Mouse (Mus musculus): Measurements from ENCODE around the gene Cks1b.
"Not testable (repeated sequence)": the region's sequence is repeated elsewhere in the genome, so short reads cannot be mapped to it uniquely, and the experiment has no call there.

Cks1b gene

DNA sequence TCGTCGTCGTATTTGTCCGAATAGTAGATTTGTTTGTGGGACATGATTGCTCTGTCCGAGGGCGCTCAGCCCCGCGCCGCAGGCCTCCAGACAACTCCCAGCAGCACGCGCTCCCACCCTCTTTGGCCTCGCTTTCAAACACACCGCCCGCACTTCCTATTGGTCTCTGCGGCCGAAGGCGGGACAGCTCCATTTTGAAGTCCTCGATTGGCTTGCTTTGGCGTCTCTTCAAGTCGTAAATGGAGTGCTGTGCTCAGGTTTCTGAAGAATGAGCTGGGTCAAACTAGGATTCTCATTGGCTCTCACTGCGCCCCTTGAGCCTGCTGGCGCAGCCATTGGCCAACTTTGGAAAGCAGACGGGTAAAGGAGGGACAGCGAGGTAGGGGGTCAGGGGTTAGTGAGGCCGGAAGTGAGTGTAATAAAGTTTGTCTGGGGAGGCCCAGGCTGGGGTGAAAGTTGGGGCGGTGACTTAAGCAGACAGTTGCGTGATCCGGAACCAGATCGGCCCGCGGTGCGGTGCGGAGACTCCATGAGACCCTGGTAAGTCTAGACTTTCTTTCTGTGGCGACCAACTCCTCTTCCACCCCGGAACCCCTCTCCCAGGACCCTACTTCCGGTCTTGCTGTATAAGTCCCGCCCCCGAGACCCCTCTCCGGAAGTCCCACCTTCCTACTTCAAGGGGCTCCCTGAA, at the start of gene Cks1b, which contains the start of gene Shc1:
TSS of gene Cks1b (minus strand) at position 214 of the 691 bp plus-strand sequence.
TSS of gene Shc1 (plus strand) at position 274 of the 691 bp plus-strand sequence.
- in situ Hi-C loops (cut with MboI, MseI): no loop called here

DNA sequence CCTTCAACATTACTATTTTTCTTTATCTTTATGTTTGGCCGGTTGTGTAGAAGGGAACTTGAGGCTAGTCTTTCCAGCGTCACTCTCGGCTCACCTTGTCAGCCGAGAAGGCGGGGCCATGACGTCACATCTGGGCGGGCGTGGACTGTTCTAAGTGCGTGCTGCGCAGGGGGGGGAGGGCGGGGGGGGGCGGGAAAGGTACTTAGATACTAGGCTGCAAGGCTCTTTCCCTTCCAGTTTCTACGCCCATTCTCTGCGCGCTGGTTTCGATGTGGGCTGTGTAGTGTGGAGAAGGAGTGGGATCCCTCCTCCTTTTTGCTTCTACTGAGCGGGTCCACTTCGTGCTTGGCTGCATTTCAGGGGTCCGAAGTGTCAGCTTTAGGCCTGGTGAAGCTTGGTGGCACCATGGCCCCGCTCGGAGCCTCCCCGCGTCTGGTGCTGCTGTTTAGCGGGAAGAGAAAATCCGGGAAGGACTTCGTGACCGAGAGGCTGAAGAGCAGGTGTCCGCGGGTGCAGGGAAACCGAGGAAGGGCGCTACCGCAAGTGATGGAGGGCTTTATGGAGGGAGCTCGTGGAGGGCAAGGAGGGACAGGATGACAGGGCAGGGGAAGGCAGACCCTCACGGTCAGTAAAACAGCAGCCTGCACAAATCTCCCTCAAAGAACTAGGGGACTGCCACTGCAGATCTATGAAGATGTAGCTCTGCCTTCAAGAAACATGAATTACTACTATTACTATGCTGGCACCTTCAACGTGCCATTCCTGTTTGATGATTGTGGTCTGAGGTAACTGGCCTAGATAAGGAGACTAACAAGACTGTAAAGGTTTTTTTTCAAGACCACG, 41.0 kb upstream of the Cks1b start:
- in situ Hi-C loops (cut with MboI, MseI): no loop called here

DNA sequence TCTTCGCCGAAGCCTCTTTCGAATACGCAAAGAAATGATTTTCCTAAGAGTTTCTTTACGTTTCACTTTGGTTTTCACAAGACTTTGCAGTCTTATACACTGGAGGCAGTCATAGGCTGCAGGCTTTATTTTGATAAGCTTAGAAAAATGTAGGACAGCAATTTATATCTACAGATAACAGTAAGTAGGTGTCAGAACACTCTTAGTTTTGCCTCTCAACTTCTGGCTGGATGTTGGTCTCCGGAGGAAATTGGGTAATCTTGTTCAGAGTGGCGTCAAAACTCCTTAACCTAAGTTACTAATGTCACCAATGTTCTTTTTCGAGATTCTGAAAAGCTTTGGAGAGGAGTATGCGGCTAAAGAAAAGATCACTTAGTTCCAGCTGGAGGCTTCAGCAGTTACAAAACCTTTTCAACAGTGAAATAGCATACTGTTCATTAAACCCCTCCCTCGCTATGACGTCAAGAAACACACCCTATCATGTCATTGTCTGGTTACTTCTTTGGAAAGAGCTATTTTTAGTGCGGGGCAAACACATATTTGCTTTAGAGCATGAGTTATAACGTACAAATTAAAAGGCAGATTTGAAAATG, 40.3 kb upstream of the Cks1b start:
- in situ Hi-C loops (cut with MboI, MseI): no loop called here

DNA sequence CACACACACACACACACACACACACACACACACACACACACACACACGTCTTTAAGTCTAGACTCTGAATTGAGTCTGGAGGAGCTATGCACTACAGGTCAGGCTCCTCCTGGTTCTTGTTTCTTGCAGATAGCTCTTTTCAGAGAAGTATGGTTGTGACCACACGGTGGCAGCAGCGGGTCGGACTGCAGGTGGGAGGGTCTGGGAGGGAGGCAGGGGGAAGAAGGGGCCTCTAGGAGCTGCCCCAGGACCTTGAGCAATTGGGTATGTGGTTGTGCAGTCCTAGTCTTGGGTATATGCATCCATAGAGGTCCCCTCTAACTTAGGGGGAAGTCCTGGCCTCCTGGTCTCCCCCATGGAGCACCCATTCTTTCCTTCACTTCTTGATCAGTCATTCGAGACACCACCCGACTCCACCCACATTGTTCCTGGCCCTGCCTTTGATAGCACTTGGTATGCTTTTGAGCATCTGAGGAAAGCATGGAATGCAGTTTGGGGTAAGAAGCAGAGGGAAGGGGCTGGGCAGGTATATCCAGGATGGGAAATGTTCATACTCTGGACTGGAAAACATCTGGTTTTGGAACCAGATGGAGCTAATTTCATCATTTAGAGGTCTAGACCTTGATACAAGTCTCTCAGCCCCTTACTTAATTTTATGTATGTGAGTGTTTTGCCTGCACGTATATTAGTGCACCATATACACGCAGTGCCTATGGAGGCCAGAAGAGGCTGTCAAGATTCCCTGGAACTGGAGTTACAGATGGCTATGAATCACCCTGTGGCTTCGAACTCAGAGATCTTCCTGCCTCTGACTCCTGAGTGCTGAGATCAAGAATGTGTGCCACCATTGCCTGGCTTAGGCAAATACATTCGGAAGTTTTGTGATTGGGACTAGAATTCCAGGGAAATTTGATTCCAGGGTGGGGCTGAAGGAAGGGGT, 38.8 kb upstream of the Cks1b start:
- in situ Hi-C loops (cut with MboI, MseI): no loop called here

DNA sequence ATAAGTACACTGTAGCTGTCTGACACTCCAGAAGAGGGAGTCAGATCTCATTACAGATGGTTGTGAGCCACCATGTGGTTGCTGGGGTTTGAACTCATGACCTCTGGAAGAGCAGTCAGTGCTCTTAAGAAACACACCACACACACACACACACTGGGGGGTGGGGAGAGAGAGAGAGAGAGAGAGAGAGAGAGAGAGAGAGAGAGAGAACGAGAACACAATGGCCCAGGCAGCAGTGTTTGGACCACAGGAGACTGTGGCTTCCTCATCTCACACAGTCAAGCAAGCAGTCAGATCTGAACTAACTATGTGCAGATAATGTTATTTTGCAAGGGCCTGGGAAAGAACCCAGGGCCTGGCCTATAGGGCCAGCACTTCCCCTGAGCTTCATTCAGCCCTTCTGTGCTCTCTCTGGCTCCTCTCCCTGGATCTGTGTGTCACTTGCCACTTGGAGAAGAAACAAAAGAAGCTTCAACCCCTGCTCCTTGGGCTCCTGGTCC, 37.7 kb upstream of the Cks1b start:
- in situ Hi-C loops (cut with MboI, MseI): no loop called here

DNA sequence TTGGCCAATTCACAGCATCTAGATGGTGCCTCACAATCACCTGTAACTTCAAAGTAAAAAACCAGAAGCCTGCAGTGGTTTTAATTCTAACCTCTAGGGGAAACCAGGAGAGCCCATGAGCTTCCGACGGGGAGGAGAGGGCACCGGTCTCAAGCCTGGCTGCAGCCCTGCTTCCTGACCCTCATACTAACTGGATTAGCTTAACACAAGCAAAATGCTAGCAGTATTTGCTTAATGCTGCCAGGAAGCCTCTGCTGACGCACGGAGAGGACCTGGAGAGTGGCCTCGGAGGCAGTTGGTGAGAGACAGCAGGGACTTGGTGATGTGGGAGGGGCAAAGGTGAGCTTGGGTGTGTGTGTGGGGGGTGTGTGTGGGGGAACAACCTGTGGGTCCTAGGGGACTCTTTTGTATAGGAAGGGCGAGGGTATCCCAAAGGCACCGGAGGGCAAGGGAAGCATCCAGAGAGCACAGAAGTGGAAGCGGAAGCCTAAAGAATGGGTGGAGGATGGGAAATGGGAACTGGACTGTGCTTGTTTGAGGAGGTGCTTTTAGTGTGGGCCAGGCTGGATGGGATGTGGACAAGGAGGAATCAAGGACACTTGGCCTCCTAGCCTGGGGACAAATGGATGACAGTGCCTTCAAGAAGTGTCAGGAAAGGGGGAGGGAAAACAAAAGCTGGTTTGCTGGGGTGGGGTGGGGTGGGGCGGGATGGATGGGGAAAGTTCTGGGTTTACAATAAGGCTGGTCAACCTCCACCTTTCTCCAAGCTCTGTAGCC, 36.4 kb upstream of the Cks1b start, which contains the start of gene Pmvk:
TSS of gene Pmvk (plus strand) at position 141 of the 777 bp plus-strand sequence.
- in situ Hi-C loops (cut with MboI, MseI): no loop called here

DNA sequence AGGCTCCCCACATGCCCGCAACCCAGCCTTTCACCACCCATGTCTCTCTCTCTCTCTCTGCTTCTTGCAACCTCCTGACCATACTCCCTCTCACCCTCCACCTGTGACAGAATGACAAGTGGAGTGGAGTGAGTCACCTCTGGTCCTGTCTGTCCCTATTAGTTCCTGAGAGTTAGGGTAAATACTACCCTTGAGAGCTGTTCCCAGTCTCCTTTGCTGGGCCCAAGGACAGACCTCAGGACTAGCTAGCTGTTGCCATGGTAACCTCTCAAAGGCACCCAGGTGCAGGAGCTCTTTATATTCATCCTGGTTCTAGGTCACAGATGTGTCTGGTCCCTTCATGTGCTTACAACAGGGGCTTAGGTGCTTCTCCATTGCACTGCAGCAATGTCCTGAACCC, 33.7 kb upstream of the Cks1b start:
- in situ Hi-C loops (cut with MboI, MseI): no loop called here

DNA sequence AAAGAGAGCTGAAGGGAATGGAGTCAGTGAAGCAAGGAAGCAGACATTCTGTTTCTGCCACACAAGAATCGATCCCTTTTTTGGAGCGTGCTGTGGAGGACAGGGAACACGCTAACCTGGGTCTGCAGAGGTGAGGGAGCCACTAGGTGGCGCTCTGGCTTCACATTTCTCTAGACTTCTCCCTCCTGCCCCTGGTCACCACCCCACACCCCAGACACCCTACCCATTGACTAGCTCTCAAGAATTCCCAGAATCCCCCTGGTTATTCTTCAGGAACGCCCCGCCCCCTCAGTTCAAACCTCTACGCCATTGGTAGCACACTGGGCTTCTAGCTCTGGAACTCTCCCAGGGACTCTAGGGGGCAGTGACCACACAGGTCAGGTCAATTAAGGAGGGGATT, 31.4 kb upstream of the Cks1b start:
- in situ Hi-C loops (cut with MboI, MseI): loop anchor here (5.0 kb wide), 1 partner anchor 33 kb away; no protein-coding TSS in a partner anchor

DNA sequence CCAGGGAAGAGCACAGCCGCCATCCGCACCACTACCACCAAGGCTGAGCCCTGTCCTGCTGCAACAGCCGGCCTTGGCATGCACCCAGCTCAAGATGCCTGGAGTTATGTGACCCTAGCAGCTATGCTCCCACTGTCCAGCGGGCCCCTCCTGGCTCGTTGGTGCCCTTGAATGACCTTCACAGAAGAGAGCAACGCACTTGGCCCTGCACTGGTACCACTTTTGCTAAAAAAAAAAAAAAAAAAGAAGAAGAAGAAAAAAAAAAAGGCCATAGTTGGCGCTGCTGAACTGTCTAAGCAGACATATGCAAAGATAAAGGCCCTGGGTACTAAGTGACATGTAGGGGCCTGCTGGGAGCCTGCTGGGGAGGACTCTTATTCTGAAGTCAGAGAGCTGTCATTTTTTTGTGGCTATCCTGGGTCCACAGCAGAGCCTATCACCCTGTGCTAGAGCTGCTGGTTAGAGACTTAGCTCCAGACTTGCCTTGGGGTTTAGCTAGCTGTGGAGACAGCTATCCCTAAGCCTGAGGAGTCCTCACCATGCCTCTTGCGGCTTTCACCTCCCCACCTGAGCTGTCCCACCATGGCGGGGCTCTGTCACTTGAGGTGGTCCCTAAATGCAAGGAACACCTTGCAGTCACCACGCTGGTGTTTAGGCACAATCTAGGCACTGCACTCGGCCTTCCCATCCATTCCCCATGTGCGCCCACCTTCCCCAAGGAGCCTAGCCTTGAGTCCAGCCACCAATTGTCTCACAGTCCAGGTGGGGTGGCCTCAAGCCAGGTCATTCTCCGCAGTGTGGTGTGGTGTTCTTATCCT, 30.7 kb upstream of the Cks1b start:
- in situ Hi-C loops (cut with MboI, MseI): loop anchor here (5.0 kb wide), 1 partner anchor 33 kb away; no protein-coding TSS in a partner anchor

DNA sequence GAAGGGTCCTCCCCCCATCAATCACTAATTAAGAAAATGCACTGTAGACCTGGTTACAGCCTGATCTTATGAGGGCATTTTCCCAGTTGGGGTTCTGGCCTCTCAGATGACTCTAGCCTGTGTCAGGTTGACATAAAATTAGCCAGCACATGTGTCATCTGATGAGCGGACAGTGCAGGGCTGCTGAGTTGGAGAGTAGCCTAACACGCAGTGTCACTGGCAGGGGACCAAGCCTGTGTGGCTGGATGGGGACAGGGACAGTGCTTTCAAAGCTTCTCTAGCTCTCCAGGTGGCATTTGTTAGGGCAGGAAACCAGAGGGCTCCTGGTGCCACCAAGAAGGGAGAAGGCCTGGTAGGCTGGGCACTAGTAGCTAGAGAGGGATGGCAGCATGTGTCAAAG, 22.5 kb upstream of the Cks1b start:
- in situ Hi-C loops (cut with MboI, MseI): no loop called here

DNA sequence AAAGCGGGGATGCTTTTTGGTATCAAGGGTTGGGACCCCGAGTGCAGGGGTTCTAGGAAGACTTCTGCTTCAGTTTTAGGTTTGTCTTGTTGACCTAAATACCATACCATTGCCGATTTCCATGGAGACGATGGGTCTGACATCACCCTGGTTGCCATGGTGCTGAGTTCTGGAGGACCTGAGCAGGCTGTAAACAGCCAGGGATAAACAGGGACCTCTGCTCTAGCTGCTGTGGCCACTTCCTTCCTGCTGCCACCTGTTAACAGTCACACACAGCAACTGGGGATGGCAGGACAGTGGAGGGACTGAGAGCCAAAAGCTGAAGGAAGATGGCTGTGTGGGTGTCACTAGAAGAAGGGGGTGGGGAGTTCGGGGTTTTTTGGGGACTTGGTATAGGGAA, 19.1 kb upstream of the Cks1b start:
- in situ Hi-C loops (cut with MboI, MseI): no loop called here

DNA sequence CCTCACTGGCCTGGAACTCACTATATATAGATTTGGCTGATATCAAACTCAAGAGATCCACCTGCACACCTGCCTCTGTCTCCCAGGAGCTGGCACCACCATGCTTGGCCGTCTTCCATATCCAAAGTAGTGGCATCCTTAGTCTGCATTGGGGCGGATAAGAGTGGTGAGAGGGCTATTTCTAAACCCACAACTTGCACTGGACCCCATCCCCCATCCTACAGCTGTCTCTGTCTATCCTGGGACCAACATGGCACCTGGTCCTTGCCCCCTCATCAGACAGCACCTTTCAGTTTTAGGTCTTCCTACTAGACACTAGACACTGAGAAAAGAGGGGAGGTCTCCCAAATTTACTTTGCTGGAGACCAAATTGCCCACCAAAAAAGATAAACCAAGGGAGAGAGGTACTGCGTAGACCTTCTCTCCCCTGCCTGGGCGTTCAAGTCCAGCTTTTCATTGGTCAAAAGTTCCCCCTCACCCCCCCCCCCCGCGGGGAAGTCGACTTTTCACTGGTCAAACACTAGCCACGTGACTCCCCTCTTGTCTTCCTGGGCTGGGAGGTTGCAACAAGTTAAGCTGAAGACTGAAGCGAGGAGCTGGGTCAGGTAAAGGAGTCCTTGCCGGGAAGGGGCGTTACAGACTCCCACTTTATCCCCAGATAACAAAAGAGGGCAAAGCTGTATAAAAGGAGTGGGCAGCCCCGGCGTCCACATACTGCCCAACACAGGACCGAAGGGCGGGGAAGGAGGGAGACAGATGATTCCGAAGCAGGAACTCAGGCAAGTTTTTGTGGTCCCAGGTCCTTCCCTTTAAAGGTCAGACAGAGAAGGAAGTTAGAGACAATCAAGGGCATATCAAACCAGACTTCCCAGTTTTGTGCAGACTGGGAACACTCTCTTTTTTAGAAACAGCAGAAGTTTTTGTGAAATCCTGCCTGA, 18.3 kb upstream of the Cks1b start, which contains the start of gene Pbxip1:
TSS of gene Pbxip1 (plus strand) at position 531 of the 938 bp plus-strand sequence.
- in situ Hi-C loops (cut with MboI, MseI): no loop called here

DNA sequence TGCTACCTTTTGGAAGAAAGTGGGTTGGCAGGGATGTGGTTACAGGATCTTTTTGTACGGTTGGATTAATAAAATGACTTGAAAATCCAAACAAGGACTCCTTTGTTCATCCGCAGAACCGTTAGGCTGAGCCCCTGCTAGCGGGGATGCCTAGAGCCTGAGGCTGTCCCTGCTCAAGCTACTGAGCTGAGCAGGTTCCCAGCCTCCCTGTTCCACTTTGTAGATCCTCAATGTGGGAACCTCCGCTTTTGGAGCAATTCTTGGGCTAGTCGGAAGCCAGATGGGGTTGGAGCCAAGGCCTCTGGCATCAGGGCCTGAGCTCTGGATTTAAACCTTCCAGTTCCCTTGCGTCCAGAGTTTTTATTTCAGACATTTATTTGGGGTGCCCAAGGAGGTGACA, 16.9 kb upstream of the Cks1b start:
- in situ Hi-C loops (cut with MboI, MseI): no loop called here

DNA sequence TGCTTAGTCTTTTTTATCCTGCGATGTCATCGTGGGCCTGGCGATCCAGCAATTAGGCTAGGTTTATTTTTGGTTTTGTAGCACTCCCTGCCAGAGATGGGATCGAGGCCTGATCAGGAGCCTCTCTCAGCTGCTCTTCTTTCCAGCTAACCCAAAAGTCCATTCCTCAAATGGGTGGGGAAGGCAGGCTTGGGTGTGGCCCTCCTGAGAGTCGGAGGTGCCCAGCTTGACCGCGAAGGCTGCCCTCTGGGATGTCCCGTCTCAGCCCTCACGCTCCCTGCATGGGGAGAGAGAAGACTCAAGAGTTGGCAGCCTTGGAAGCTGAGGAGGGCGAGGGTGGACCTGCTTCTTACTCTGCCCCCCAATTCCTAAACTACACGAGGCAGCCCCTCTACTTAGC, 16.3 kb upstream of the Cks1b start:
- in situ Hi-C loops (cut with MboI, MseI): no loop called here

DNA sequence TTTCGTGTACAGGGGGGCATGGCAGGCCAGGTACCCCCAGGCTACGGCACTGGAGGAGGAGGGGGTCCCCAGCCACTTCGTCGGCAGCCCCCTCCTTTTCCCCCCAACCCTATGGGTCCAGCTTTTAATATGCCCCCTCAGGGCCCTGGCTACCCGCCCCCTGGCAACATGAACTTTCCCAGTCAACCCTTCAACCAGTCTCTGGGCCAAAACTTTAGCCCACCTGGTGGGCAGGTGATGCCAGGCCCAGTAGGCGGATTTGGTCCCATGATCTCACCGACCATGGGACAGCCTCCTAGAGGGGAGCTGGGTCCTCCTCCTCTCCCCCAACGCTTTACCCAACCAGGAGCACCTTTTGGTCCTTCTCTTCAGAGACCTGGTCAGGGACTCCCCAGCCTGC, 14.4 kb upstream of the Cks1b start:
- in situ Hi-C loops (cut with MboI, MseI): no loop called here

DNA sequence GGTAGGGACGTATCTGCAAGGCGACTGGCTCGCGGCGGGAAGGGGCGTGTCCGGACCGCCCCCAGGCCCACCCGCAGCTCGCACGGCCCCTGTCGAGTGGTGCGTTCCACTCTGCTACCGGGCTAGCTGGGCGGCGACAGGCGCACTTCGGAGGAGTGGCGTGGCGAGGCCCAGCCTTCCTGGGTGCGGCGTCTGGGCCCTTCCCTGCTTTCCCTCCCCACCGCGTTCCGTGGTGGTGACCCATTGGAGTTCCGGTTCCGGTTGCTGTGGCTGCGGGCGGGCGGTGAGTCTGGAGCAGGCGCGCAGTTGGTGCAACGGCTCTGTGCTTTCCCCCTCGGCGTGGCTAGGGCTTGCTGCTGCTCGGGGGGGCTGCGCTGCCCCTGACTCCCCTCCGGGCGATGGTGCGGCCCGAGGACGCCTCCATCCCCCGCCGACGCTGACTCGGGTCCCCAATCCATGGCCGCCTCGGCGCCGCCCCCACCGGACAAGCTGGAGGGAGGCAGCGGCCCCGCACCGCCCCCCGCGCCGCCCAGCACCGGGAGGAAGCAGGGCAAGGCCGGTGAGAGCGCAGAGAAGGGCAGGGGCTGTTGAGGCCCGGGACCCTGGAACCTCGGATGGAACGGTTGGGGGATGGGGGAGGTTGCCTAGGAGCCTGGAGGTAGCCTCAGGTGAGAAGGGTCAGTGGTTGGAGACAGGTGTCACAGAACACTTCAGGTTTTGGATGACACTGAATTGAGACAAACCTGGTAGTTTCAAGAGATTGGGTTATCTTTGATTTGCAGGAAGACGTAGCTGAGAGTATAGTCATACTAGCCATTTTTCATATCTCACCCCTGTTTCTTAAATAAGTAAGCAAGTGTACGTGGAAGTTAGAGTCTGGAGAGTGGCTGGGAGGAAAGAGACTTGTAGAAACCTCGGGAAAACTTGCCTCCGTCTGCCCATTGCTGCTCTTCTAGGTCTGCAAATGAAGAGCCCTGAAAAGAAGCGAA, 12.3 kb upstream of the Cks1b start, which contains the start of gene Pygo2:
TSS of gene Pygo2 (plus strand) at position 44 of the 989 bp plus-strand sequence.
- in situ Hi-C loops (cut with MboI, MseI): no loop called here

DNA sequence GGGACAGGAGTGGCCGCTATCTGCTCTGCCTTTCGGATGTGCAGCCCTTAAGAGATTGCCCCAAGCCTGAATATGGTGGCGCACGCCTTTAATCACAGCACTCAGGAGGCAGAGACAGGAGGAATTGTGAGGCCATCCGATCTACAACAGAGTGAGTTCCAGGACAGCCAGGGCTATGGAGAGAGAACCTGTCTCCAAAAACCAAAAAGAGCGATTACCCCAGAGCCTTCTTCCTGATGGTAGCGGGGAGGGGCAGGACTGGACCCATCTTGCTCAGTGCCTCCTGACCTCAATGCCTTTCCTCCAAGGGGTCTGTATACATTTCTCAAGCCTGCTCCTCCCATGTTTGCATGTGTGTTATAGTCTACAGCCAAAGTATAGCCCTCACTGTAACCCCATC, 10.8 kb upstream of the Cks1b start:
- in situ Hi-C loops (cut with MboI, MseI): not testable (repeated sequence)

Measured in T-helper 1 cell (primary cell).